Mouse (Mus musculus) left cerebral cortex, adult 2 months (tissue): ENCODE results near the gene Vmn2r23. TPM values are rescaled to one million over a fixed set of nuclear protein-coding genes. Genes with fewer than 3 reads are reported as not detected.
A peak's percentile ranks its signal among the peaks of the same experiment; 100 is the strongest.
"Not testable (repeated sequence)": the region's sequence is repeated elsewhere in the genome, so short reads cannot be mapped to it uniquely, and the experiment has no call there.

Experiments used
- DNase-seq, 2 experiments: peaks; one replicate each; pipeline ENCODE4 v3.0.0; 2021 to 2022; ENCODE audit warnings: low spot score in 2 of 2, mixed read lengths in 1 of 2; ENCODE audit errors: extremely low spot score in 1 of 2
- H3K27ac ChIP-seq: fragments of 200-600 bp; 2 replicates; pipeline ENCODE4 v1.8.1; 2022
- H3K4me3 ChIP-seq: fragments of 200-600 bp; 2 replicates; pipeline ENCODE4 v1.8.1; 2022
- CTCF ChIP-seq: fragments of 200-600 bp; IDR thresholded peaks from 2 replicates; pipeline ENCODE4 v1.8.1; 2022; ENCODE audit warnings: antibody characterized with exemption, mild to moderate bottlenecking, moderate library complexity
- intact Hi-C: fragments of 180-260 bp; cut with DNase I; formaldehyde crosslinking; loops from one replicate; pipeline ENCODE4 v1.15.1; 2025
- long read RNA-seq, 2 experiments: library from polyadenylated mRNA; stranded (forward); transcript quantifications; one replicate each; pipeline ENCODE4 v2.0.0; 2021; ENCODE audit warnings: borderline mapping rate in 2 of 2
- total RNA-seq, 2 experiments: library from RNA; stranded (reverse); gene quantifications; 2 replicates each; pipeline ENCODE4 v1.2.3; 2021

Gene Vmn2r23
- not detected for total RNA-seq
- long read RNA-seq, experiment 1, result 0 reads
- long read RNA-seq, experiment 2, result 0 reads

DNA sequence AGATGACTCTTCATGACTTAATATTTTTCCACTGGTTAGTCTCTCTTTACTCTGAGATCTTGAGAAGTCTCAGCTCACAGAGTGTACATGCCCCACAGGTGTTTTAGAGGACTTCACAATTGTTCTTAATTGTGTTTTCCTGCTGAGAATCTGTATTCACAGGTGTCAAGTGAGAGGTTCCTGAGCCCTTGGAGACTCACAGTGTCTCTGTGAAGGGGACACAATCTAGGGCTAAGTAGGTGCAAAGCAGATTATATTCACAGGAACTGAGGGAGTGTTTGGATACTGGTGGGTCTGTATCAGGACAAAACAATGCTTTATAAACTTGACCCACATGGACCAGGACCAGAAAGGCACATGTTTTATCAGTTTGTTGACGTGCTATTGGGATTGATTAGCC, at the start of gene Vmn2r23:
Gene Vmn2r23 (plus strand): TSS at position 301 of the 400 bp plus-strand sequence.
- intact Hi-C loops, result no loop called here
- no peak for TF ChIP-seq CTCF
- no peak for DNase-seq

DNA sequence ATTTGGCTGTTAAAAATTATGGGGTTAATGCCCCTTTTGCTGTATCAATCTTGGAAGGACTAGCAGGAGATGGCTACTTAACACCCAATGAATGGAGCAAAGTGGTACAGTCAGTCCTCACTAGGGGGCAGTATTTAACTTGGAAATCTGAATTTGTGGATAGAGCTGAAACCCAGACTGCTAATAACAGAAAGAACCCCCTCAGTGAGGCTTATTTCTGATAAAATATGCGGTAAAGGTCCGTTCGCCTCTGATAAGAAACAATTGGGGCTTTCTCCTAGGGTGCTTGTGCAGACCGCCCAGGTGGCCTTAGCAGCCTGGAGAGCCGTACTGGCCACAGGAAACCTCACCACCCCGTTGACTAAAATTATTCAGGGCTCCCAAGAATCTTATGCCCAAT, 45.4 kb upstream of the Vmn2r23 start:
- intact Hi-C loops, result loop anchor here (5.0 kb wide), 1 partner anchor 605 kb away; no protein-coding TSS in a partner anchor
- TF ChIP-seq CTCF, result peak; percentile 56
- H3K4me3 ChIP-seq, result no peak overlapping the region
- H3K27ac ChIP-seq, result no peak overlapping the region
- DNase-seq, result no peak

More for the DNA sequence above, at the start of gene Vmn2r23:
- Histone ChIP-seq H3K4me3 (no peak within 1 kb of the TSS), H3K27ac (no peak within 1 kb of the TSS)

- DNase-seq, H3K27ac ChIP-seq, intact Hi-C loops, H3K4me3 ChIP-seq: not testable (repeated sequence)
Measured at GRCm38 (mm10) chr6:123696639-123697038, 5.8 kb upstream of the Vmn2r23 start.

DNA sequence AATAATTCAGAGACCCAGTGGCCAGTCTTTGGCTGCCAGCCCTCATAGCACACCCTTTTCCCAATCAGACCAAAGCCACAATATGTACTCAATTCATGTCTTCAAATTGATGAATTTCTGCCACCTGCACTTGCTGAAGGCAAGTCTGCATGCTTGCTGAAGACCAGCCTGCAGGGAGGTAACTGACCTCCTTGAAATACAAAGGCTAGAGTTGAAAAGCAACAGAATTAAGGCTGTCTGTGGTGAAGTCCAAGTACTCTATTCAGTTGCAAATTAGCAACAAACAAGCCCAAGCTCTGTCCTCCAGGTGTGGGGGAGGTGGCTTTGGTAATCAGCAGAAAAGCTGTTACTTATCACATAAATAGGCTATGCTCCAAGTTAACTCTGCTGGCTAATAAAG, 5.3 kb upstream of the Vmn2r23 start:
- DNase-seq, result no peak
- Histone ChIP-seq H3K27ac (no peak overlapping the region), H3K4me3 (no peak overlapping the region)
- TF ChIP-seq CTCF, result no peak
- intact Hi-C loops, result no loop called here

GRCm38 (mm10) chr6:123770031-123770430, 67.6 kb downstream of the Vmn2r23 start:
- TF ChIP-seq CTCF, result no peak
- H3K4me3 ChIP-seq, result no peak overlapping the region
- DNase-seq, result no peak
- intact Hi-C loops, result no loop called here
- no peak overlapping the region for H3K27ac ChIP-seq

DNA sequence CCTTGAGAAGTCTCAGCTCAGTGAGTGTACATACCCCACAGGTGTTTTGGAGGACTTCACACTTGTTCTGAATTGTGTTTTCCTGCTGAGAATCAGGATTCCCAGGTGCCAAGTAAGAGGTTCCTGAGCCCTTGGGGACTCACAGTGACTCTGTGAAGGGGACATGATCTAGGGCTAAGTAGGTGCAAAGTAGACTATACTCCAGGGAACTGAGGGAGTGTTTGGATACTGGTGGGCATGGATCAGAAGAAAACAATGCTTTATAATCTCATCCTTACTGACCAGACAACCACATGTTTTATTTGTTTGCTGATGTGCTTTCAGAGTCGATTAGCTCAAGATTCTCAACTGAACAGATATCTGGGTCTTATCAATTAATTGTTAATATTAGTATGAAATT, 76.1 kb downstream of the Vmn2r23 start, which contains the start of gene Vmn2r24:
Gene Vmn2r24 (plus strand): TSS at position 301 of the 400 bp plus-strand sequence.
- intact Hi-C loops, result no loop called here
- DNase-seq, result no peak
- H3K27ac ChIP-seq, result no peak within 1 kb of the TSS

GRCm38 (mm10) chr6:123784857-123785256, 82.4 kb downstream of the Vmn2r23 start:
- DNase-seq, result no peak
- Histone ChIP-seq H3K27ac (no peak overlapping the region), H3K4me3 (no peak overlapping the region)
- intact Hi-C loops, result no loop called here
- no peak for TF ChIP-seq CTCF

More for the DNA sequence above, 76.1 kb downstream of the Vmn2r23 start, which contains the start of gene Vmn2r24:
- TF ChIP-seq CTCF, result no peak
- no peak within 1 kb of the TSS for H3K4me3 ChIP-seq

DNA sequence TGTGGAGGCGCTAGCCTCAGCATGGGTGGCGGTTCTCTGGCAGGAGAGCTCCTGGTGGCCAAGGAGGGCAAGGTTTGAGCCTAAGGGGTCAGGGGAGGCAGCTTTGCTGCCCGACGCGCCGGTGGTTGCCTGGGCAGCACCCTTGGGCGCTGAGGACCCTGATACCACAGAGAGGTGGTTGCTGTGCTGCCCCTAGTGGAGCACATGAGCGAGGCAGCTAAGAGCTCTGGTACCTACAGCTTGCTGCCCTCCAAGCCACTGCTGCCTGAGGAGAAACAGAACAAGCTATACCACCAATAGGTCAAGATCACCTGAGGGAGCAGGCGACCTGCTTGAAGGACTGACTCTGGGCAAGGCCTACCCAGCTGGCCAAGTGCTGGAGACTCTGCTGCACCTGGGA, 91.3 kb downstream of the Vmn2r23 start:
- intact Hi-C loops, result no loop called here
- TF ChIP-seq CTCF, result no peak; the same call in 1 of the 2 replicates
- H3K27ac ChIP-seq, result no peak overlapping the region
- DNase-seq, result no peak
- H3K4me3 ChIP-seq, result no peak overlapping the region

Other genes with a start within 250 kb of the Vmn2r23 start
- not detected for gene Vmn2r21, start 169.3 kb upstream of the Vmn2r23 start, total RNA-seq
- not detected for gene Vmn2r22, start 51.9 kb upstream of the Vmn2r23 start, total RNA-seq
- under 1 TPM in 1 of 2 experiments, not detected in 1; 0.05 TPM for gene Vmn2r24, start 76.2 kb downstream of the Vmn2r23 start, total RNA-seq
- gene Vmn2r25, start 150.8 kb downstream of the Vmn2r23 start, total RNA-seq, result not detected